Mouse (Mus musculus) cortical plate, adult 2 months (tissue): ENCODE measurements around the gene Recql5. TPM values are rescaled to one million over a fixed set of nuclear protein-coding genes. Genes with fewer than 3 reads are reported as not detected.

ENCODE experiments used
- H3K27ac ChIP-seq: fragments of 200-500 bp; 2 replicates; pipeline ENCODE4 v1.5.1; 2012; ENCODE audit warnings: low read length, control low read depth, inconsistent platforms; ENCODE audit not compliant: insufficient read depth
- H3K4me1 ChIP-seq: fragments of 200-500 bp; 2 replicates; pipeline ENCODE4 v1.6.1; 2011; ENCODE audit warnings: low read length; ENCODE audit not compliant: control insufficient read depth, insufficient read depth
- H3K4me3 ChIP-seq: fragments of 200-500 bp; 2 replicates; pipeline ENCODE4 v1.5.1; 2011; ENCODE audit warnings: mild to moderate bottlenecking, low read length, control low read depth; ENCODE audit not compliant: insufficient read depth
- CTCF ChIP-seq: fragments of 200-500 bp; IDR thresholded peaks from 2 replicates; pipeline ENCODE4 v1.5.1; 2011; ENCODE audit warnings: mild to moderate bottlenecking, control low read depth, low read length; ENCODE audit not compliant: insufficient read depth; ENCODE audit errors: extremely low read depth
- POLR2A ChIP-seq: fragments of 200-500 bp; IDR thresholded peaks from 2 replicates; pipeline ENCODE4 v1.6.1; 2011; ENCODE audit warnings: mild to moderate bottlenecking, low read length, control low read depth; ENCODE audit not compliant: insufficient read depth; ENCODE audit errors: extremely low read depth
- polyA plus RNA-seq: library from polyadenylated mRNA; depleted of rRNA; stranded (reverse); fragments of >200 nt; gene quantifications from 2 replicates; pipeline ENCODE4 v1.2.3, GENCODE M21; 2012

The Recql5 gene
- polyA plus RNA-seq, 1 experiment: 31.7 TPM

DNA sequence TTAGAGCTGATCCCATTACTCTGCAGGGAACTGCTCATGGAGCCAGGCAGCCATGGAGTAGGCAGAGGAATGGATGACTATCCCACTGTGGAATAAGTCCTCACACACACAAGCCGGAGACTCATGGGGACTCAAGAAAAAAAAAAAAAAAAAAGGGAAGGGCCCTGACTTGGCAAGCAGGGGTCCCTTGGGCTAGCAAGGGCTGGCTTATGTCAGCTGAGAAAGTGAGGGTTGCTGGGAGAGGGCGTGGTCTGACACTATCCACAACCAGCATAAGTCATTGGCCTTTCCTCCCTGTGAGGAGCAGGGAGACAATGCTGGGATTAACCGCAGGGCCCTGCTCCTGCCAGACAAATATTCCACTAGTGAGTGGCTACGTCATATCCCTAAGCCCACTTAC, 16.7 kb downstream of the Recql5 start:
- Histone ChIP-seq H3K27ac (no peak overlapping the region), H3K4me1 (no peaks in the 10 kb centered on the region), H3K4me3 (no peak overlapping the region)
- TF ChIP-seq POLR2A: no peak
- no peak for TF ChIP-seq CTCF

DNA sequence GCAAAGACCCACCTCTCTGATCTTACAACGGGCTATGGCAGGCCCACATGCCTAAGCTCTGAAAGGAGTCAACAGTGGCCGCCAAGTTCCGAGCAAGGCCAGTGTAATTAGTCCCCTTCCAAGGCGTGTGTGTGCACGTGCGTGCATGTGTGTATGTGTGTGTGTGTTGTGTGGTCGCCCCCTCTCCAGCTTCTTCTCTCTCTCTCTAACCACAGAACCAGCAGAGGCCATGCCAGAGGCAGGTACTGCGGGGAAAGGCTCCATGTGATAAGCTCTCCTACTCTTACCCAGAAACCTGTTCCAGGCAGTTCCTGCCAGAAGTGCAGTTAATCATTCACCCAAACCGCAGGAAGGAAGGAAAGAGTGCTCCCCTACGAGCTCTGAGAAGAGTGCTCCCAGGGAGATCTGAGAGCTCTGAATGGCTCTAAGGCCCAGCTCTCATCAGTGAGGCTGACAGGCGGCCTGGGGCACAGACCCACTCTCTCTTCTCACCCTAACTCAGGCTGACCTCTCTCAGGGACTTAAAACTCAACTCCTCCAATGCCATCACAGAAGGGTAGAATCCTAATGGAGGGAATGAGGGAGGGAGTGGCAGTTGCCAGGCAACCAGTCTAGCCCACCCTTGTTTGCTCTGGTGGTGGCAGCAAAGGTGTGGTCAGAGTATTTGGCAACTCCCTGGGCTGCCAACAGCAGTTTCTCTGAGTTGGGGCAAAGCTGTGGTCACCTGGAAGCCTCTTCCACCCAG, 21.5 kb downstream of the Recql5 start, which contains the start of gene Smim6:
Gene Smim6, plus strand, starts transcription at position 386 of the 745 bp plus-strand sequence.
- no peaks in the 10 kb centered on the region for H3K4me1 ChIP-seq
- no peak within 1 kb of the TSS for H3K4me3 ChIP-seq
- no peak within 1 kb of the TSS for H3K27ac ChIP-seq
- no peak for TF ChIP-seq CTCF
- TF ChIP-seq POLR2A: no peak

DNA sequence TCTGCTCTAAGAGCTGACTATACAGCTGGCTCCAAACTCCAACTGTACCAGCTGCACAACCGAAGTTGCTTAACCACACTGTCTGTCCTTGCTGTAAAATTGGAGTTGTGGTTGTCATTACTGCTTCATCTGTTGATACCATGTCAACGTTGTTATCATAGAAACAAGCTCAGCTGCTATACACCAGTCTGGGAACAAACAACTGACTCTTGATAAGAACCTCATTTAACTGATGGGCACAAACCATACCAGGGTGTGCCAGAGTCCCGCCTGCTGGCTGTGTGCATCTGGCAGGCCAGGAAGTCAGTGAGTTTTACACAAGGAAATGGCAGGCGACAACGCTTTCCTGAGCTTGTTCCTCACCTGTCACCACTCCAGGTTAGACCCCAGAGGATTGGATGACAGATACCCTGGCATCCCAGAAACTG, 22.1 kb downstream of the Recql5 start:
- no peaks in the 10 kb centered on the region for H3K4me1 ChIP-seq
- TF ChIP-seq POLR2A (no peak), CTCF (no peak)
- no peak overlapping the region for H3K27ac ChIP-seq
- no peak overlapping the region for H3K4me3 ChIP-seq

DNA sequence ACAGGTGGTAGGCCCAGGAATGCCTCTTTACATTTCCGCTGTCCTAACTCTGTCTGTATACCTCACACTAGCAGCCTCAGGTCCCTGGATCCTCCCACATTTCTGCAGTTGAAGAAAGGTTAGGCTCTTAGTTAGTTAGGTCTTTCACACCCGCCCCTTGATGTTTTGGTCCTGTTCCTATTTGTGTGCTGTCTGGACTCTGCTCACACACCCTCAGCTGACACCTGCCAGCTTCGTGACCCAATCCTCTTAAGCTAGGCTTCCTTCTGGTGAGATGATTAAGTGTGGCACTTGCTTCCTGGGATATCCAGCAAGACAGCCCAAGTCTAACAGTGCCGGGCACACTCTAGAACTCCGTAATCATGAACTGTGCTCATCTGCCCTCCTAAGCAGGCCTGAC, 26.8 kb downstream of the Recql5 start:
- TF ChIP-seq CTCF (no peak), POLR2A (no peak)
- no peaks in the 10 kb centered on the region for H3K4me1 ChIP-seq
- no peak overlapping the region for H3K4me3 ChIP-seq
- H3K27ac ChIP-seq: no peak overlapping the region

DNA sequence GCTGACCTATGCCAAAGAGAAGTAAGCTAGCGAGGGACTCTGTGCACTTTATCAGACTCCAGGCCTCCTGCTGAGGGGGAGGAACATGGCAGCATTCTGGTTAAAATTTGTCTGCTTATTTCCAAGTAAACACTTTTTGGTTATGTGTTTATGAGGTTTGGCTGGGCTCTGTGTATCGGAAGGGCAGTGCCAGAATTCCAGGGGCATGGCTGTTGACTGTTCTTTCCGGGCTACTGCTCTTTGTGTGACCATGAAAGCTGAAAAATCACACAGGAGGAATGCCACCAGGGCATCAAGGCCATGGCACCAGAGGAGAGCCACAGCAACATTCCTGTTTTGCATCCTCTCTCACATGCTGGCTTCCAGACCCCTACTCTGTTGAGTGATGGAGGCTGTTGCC, 27.2 kb downstream of the Recql5 start:
- Histone ChIP-seq H3K4me3 (no peak overlapping the region), H3K27ac (no peak overlapping the region), H3K4me1 (no peaks in the 10 kb centered on the region)
- TF ChIP-seq POLR2A (no peak), CTCF (no peak)

DNA sequence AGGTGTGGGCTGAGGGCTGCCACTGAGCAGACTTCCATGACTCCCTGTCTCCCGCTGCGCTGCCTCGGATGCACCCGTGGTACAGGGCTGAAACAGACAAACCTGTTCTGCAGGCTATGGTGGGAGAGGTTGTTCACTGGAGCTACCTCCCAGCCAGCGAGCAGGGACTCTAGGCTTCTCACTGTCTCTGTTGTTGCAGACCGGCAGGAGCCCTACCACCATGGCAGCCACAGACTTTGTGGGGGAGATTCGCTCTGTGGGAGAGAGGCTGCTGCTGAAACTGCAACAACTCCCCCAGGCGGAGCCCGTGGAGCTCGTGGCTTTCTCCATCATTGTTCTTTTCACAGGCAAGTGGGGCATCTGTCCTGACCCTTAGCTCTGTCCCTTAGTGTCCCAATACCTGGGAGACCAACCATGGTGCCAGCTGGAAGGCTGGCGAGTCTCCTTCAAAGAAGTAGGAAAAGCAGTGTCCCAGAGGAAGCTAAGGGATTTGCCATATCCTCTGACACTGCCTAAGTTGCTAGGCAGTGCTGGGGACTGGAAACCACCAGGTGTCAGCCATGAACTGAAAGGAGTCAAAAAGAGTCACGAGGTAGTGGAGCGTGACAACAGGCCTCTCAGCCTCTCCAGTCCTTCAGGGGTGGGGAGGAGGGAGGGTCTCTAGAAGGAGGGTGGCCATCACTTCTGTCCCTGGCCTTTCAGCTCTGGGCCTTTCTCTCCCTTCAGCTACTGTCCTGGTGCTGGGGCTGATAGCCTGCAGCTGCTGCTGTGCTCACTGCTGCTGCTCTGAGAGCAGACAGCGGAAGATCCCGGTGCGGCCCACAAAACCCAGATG, 28.1 kb downstream of the Recql5 start:
- TF ChIP-seq POLR2A: no peak
- TF ChIP-seq CTCF: no peak
- H3K27ac ChIP-seq: 0 out of 2 replicates have a peak overlapping the region, but pooled peaks have one; percentile 29
- no peak overlapping the region for H3K4me3 ChIP-seq
- no peaks in the 10 kb centered on the region for H3K4me1 ChIP-seq

DNA sequence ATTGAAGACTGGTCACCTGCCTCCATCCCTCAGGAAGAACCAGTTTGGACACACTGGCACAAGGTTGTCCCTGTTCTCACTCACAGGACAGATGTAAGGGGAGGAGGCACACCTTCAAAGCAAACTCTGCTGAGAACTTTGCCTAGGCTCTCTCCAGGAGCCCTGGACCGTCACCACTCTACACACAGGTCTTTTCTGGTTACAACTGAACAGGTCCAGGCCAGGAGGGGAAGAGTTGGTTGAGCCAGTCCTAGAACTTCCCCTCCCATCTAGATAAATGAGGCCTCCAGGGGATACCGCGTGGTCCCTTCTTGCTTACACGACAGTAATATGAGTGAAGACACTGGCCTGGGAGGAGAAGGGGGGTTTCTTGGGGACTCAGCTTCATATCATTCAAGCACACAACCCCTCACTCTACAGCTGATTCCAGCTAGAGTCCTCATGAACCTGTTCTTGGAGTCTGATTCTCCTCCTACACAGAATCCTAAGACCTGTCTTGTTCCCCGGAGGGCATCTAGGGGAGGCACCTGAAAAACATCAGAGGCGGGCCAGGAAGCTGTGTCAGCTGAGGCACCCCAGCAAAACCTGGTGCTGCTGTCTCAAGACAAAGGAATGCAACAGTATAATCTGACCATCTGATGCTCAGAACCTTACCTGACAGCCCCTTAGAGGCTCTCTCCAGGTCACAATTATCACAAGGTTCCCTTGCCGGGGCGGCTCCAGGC, 28.9 kb downstream of the Recql5 start:
- no peaks in the 10 kb centered on the region for H3K4me1 ChIP-seq
- H3K27ac ChIP-seq: no peak overlapping the region
- H3K4me3 ChIP-seq: no peak overlapping the region
- TF ChIP-seq CTCF (no peak), POLR2A (no peak)

DNA sequence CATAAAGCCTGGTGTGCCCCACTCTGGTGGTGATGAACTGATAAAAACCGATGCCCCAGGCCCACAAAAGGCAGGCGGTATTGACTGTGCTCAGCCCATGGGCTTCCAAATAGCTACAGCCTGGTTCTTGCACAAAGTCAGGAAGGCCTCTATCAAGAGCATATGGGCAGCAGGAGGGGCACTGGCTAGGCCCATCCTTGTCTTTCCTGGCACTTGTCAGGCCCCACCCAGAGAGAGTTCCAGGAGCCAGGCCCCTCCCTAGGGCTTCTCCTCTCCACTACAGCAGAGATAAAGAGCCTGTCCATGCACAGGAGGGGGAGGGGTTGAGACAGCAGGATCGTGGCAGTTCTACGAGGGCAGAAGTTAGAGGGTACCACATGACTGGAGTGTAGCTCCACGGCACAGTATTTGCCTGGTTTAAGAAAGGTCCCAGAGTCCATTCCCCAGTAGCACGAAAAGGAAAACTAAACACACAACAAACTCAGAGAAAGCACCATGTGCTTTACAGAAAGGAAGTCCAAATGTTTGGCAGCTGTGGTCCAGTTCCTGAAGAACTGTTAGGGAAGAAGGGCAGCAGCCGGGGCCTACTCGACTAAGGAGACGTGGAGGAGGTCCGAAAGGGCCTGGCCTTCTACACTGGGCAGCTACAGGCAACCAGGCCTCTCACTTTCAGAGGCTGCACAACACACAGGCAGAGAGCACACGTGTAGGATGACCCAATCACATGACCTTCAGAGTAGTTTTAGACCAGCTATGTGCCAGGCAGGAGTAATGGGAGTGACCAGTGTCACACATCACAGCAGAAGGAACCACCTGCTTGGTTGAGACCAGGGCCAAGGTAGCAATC, 29.7 kb downstream of the Recql5 start:
- H3K4me3 ChIP-seq: no peak overlapping the region
- H3K4me1 ChIP-seq: no peaks in the 10 kb centered on the region
- TF ChIP-seq POLR2A (no peak), CTCF (no peak)
- H3K27ac ChIP-seq: no peak overlapping the region
